Mouse (Mus musculus) intestine, embryonic 14.5 days (tissue): Measurements from ENCODE around the gene Maats1. TPM values are rescaled to one million over a fixed set of nuclear protein-coding genes. Genes with fewer than 3 reads are reported as not detected.
"Not testable (repeated sequence)": the region's sequence is repeated elsewhere in the genome, so short reads cannot be mapped to it uniquely, and the experiment has no call there.

Experiments used
- ATAC-seq: fragments of 200-750 bp; cut with Nextera tagmentation; replicated peaks from 2 replicates; pipeline ENCODE4 v1.8.0; 2017; ENCODE audit warnings: low read depth, moderate number of reproducible peaks, moderate TSS enrichment, moderate library complexity; ENCODE audit not compliant: low FRiP score, low TSS enrichment
- DNase-seq: peaks from one replicate; pipeline ENCODE4 v3.0.0-alpha.2; 2018; ENCODE audit warnings: low spot score
- H3K27ac ChIP-seq: fragments of 300-500 bp; sonication (generic); 2 replicates; pipeline ENCODE4 v1.5.1; 2014; ENCODE audit warnings: low read depth, mild to moderate bottlenecking, control low read depth
- H3K27me3 ChIP-seq: fragments of 300-500 bp; sonication (generic); replicated peaks from 2 replicates; pipeline ENCODE4 v1.6.1; 2014; ENCODE audit warnings: low read length, control low read depth; ENCODE audit not compliant: control insufficient read depth, insufficient read depth
- H3K36me3 ChIP-seq: fragments of 300-500 bp; sonication (generic); 2 replicates; pipeline ENCODE4 v1.6.1; 2014; ENCODE audit warnings: low read length, control low read depth; ENCODE audit not compliant: control insufficient read depth, insufficient read depth
- H3K4me1 ChIP-seq: fragments of 300-500 bp; sonication (generic); replicated peaks from 2 replicates; pipeline ENCODE4 v1.6.1; 2014; ENCODE audit warnings: low read length, control low read depth, mixed read lengths; ENCODE audit not compliant: control insufficient read depth, insufficient read depth
- H3K4me2 ChIP-seq: fragments of 300-500 bp; sonication (generic); 2 replicates; pipeline ENCODE4 v1.6.1; 2014; ENCODE audit warnings: low read length
- H3K4me3 ChIP-seq: fragments of 300-500 bp; sonication (generic); 2 replicates; pipeline ENCODE4 v1.5.1; 2014; ENCODE audit warnings: low read depth, low read length, control low read depth, mixed read lengths
- H3K9ac ChIP-seq: fragments of 300-500 bp; sonication (generic); 2 replicates; pipeline ENCODE4 v1.6.1; 2014; ENCODE audit warnings: mild to moderate bottlenecking, low read length
- H3K9me3 ChIP-seq: fragments of 300-500 bp; sonication (generic); 2 replicates; pipeline ENCODE4 v1.6.1; 2016; ENCODE audit warnings: low read length, control low read depth; ENCODE audit not compliant: control insufficient read depth
- WGBS: fragments of 180-500 bp; shearing (Covaris S2); extraction: QIAGEN DNeasy Blood & Tissue Kit; methylation state at CpG from one replicate; pipeline ENCODE4 v1.1.7; 2014; 5-methylcytosine and 5-hydroxymethylcytosine counted together
- polyA plus RNA-seq: library from polyadenylated mRNA; unstranded; fragments of >200 nt; fragmentation: Nextera tagmentation; extraction: Ambion mirVana; gene quantifications from 2 replicates; pipeline ENCODE4 v1.2.1, GENCODE M21; 2014

The Maats1 gene
- polyA plus RNA-seq, 1 experiment from 2014 or later: not detected

GRCm38 (mm10) chr16:38350361-38350855 is 8.5 kb upstream of the Maats1 start:
- 51% methylated on average over 7 of the region's 7 CpGs for WGBS
- H3K4me2 ChIP-seq: no peak overlapping the region
- H3K27ac ChIP-seq: no peak overlapping the region
- DNase-seq: no peak
- no peak overlapping the region for H3K9ac ChIP-seq
- H3K9me3 ChIP-seq: no peaks in the 10 kb centered on the region
- H3K4me3 ChIP-seq: no peak overlapping the region
- peaks cover 6% of the 10 kb centered on the region for H3K4me1 ChIP-seq
- peaks cover 44% of the 10 kb centered on the region for H3K36me3 ChIP-seq
- H3K27me3 ChIP-seq: no peaks in the 10 kb centered on the region
- 0 out of 2 replicates have a peak, but pooled peaks have one; percentile 21 for ATAC-seq

GRCm38 (mm10) chr16:38349881-38350280 is 7.9 kb upstream of the Maats1 start:
- no peak overlapping the region for H3K27ac ChIP-seq
- H3K4me2 ChIP-seq: no peak overlapping the region
- WGBS: 94% methylated on average over 2 of the region's 2 CpGs

GRCm38 (mm10) chr16:38348217-38348761 is 6.3 kb upstream of the Maats1 start:
- WGBS: 85% methylated on average over 9 of the region's 9 CpGs
- ATAC-seq: no peak
- no peaks in the 10 kb centered on the region for H3K27me3 ChIP-seq

More at GRCm38 (mm10) chr16:38349881-38350280, 7.9 kb upstream of the Maats1 start:
- Histone ChIP-seq H3K9ac (no peak overlapping the region), H3K4me1 (peaks cover 11% of the 10 kb centered on the region), H3K9me3 (no peaks in the 10 kb centered on the region), H3K36me3 (peaks cover 44% of the 10 kb centered on the region), H3K27me3 (no peaks in the 10 kb centered on the region), H3K4me3 (no peak overlapping the region)
- no peak for DNase-seq
- no peak for ATAC-seq

GRCm38 (mm10) chr16:38347588-38347987 is 5.6 kb upstream of the Maats1 start:
- peak overlapping the region; percentile 74 for H3K4me2 ChIP-seq
- peak overlapping the region; percentile 78 for H3K9ac ChIP-seq
- 63% methylated on average over 6 of the region's 6 CpGs for WGBS
- DNase-seq (no peak), ATAC-seq (no peak)
- H3K4me1 ChIP-seq: peaks cover 14% of the 10 kb centered on the region
- H3K27me3 ChIP-seq: no peaks in the 10 kb centered on the region
- H3K27ac ChIP-seq: no peak overlapping the region
- no peaks in the 10 kb centered on the region for H3K9me3 ChIP-seq
- H3K4me3 ChIP-seq: peak overlapping the region; percentile 85
- H3K36me3 ChIP-seq: peaks cover 36% of the 10 kb centered on the region

More at GRCm38 (mm10) chr16:38348217-38348761, 6.3 kb upstream of the Maats1 start:
- Histone ChIP-seq H3K4me2 (peak overlapping the region; percentile 74; the same call in 1 of the 2 replicates), H3K36me3 (peaks cover 39% of the 10 kb centered on the region), H3K4me1 (peaks cover 14% of the 10 kb centered on the region), H3K27ac (no peak overlapping the region), H3K4me3 (no peak overlapping the region), H3K9ac (no peak overlapping the region), H3K9me3 (no peaks in the 10 kb centered on the region)
- DNase-seq: no peak

- 2% methylated on average over 35 of the region's 35 CpGs for WGBS
- Histone ChIP-seq H3K4me2 (peak within 1 kb of the TSS; percentile 74), H3K9me3 (no peaks in the 10 kb centered on the region), H3K9ac (peak within 1 kb of the TSS; percentile 78), H3K4me1 (peaks cover 14% of the 10 kb centered on the region), H3K36me3 (peaks cover 27% of the 10 kb centered on the region), H3K27ac (peak within 1 kb of the TSS; percentile 87), H3K4me3 (peak within 1 kb of the TSS; percentile 85), H3K27me3 (no peaks in the 10 kb centered on the region)
- ATAC-seq (peak; percentile 92), DNase-seq (peak; percentile 87)
Observed at GRCm38 (mm10) chr16:38346529-38347325, 4.8 kb upstream of the Maats1 start, which contains the start of the genes Cox17 and Gm21987. Gene Cox17 (plus strand): TSS chr16:38346991. Gene Gm21987 (plus strand): TSS chr16:38347040.

- H3K4me3 ChIP-seq: no peak overlapping the region
- peaks cover 14% of the 10 kb centered on the region for H3K4me1 ChIP-seq
- no peaks in the 10 kb centered on the region for H3K27me3 ChIP-seq
- no peak overlapping the region for H3K27ac ChIP-seq
- ATAC-seq (no peak), DNase-seq (no peak)
- 75% methylated on average over 3 of the region's 3 CpGs for WGBS
- H3K9me3 ChIP-seq: no peaks in the 10 kb centered on the region
- H3K36me3 ChIP-seq: peaks cover 11% of the 10 kb centered on the region
- no peak overlapping the region for H3K4me2 ChIP-seq
- H3K9ac ChIP-seq: no peak overlapping the region
Observed at GRCm38 (mm10) chr16:38344941-38345725, 3.2 kb upstream of the Maats1 start.

GRCm38 (mm10) chr16:38338077-38338476 is 3.9 kb downstream of the Maats1 start:
- H3K36me3 ChIP-seq, H3K9me3 ChIP-seq, H3K4me2 ChIP-seq, DNase-seq, H3K9ac ChIP-seq, ATAC-seq, H3K4me1 ChIP-seq, H3K27ac ChIP-seq, H3K4me3 ChIP-seq, H3K27me3 ChIP-seq: not testable (repeated sequence)
- 86% methylated on average over 4 of the region's 4 CpGs for WGBS

- H3K4me2 ChIP-seq: no peak overlapping the region
- no peaks in the 10 kb centered on the region for H3K4me1 ChIP-seq
- 28% methylated on average over 6 of the region's 6 CpGs for WGBS
- no peak overlapping the region for H3K27ac ChIP-seq
- ATAC-seq: no peak
- DNase-seq: no peak
- no peaks in the 10 kb centered on the region for H3K27me3 ChIP-seq
- no peak overlapping the region for H3K9ac ChIP-seq
- H3K36me3 ChIP-seq: no peaks in the 10 kb centered on the region
- 0 out of 2 replicates have a peak, but pooled peaks cover under 1% of the 10 kb centered on the region for H3K9me3 ChIP-seq
- no peak overlapping the region for H3K4me3 ChIP-seq
Observed at GRCm38 (mm10) chr16:38334431-38334830, 7.5 kb downstream of the Maats1 start.
